Mouse (Mus musculus): ENCODE results near the gene Gpd2.

Gpd2 gene

GRCm38 (mm10) chr2:57395071-57395470 is 157.6 kb downstream of the Gpd2 start:
- no peak for DNase-seq (ENCODE audit: low spot score)

- DNase-seq (ENCODE audit: low spot score): no peak
Observed at GRCm38 (mm10) chr2:57396061-57396460, 158.6 kb downstream of the Gpd2 start.

- DNase-seq (ENCODE audit: low spot score): no peak
Observed at GRCm38 (mm10) chr2:57397727-57398126, 160.3 kb downstream of the Gpd2 start.

GRCm38 (mm10) chr2:57407414-57408019 is 170.1 kb downstream of the Gpd2 start:
- peak; percentile 5 for DNase-seq (ENCODE audit: low spot score)

GRCm38 (mm10) chr2:57408413-57408812 is 171.0 kb downstream of the Gpd2 start:
- no peak for DNase-seq (ENCODE audit: low spot score)

GRCm38 (mm10) chr2:57411551-57411950 is 174.1 kb downstream of the Gpd2 start:
- no peak for DNase-seq (ENCODE audit: low spot score)

GRCm38 (mm10) chr2:57414550-57415160 is 177.2 kb downstream of the Gpd2 start:
- DNase-seq (ENCODE audit: low spot score): no peak

- no peak for DNase-seq (ENCODE audit: low spot score)
Observed at GRCm38 (mm10) chr2:57416711-57417110, 179.3 kb downstream of the Gpd2 start.
